Comparison of ENCODE assay signal across 8 mouse cellular contexts in the genomic region with DNA sequence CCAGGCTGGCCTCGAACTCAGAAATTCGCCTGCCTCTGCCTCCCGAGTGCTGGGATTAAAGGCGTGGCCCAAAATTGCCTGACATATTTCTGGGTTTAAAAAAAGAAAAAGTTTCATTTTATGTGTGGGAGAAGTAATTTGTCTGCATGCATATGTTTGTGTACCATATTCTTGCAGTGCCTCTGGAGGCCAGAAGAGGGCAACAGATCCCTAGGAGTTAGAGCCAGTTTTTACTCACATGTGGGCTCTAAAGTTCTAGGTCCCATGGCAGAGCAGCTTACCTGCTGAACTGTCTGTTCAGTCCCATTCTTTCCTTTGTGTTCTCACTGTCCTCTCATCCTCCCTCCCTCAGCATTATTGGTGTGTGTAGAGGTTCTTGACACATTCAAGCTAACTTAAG. TPM values are rescaled to one million over a fixed set of nuclear protein-coding genes. Genes with fewer than 3 reads are reported as not detected.
A peak's percentile ranks its signal among the peaks of the same experiment; 100 is the strongest.
DNase-seq lines count a peak whose midpoint lies in the region; ATAC-seq and TF ChIP-seq lines count a peak whose summit lies in the region.

No protein-coding gene starts in this region.

- no peak for ATAC-seq in kidney, embryonic 14.5 days (ENCODE audit: low FRiP score, low TSS enrichment)

- peak; percentile 67 for TF ChIP-seq CTCF in E14TG2a.4 (conservative IDR thresholded peaks at IDR 0.05; ENCODE audit: low read length)

- no peak overlapping the region for H3K4me2 ChIP-seq in kidney, embryonic 14.5 days (replicated peaks; ENCODE audit: low read depth, low read length)

- intact Hi-C loops in heart, postnatal 36 days (cut with DNase I), result no loop called here

- H3K27ac ChIP-seq in kidney, embryonic 14.5 days (ENCODE audit: low read depth, low read length), result no peak overlapping the region

- H3K9me3 ChIP-seq in kidney, embryonic 14.5 days (ENCODE audit: control insufficient read depth, low read length), result no peaks in the 10 kb centered on the region
- H3K9me3 ChIP-seq in E14TG2a.4 (ENCODE audit: low read length), result no peaks in the 10 kb centered on the region

- no peak overlapping the region for H3K9ac ChIP-seq in kidney, embryonic 14.5 days (ENCODE audit: low read depth, low read length)

- no peaks in the 10 kb centered on the region for H3K27me3 ChIP-seq in kidney, embryonic 14.5 days (ENCODE audit: control insufficient read depth, insufficient read depth, low read length)
- H3K27me3 ChIP-seq in E14TG2a.4 (ENCODE audit: insufficient read depth, low read length), result no peaks in the 10 kb centered on the region

- H3K36me3 ChIP-seq in kidney, embryonic 14.5 days (ENCODE audit: control insufficient read depth, insufficient read depth, low read length), result peaks cover 81% of the 10 kb centered on the region
- peaks cover 90% of the 10 kb centered on the region for H3K36me3 ChIP-seq in E14TG2a.4 (ENCODE audit: insufficient read depth, low read length)

- WGBS in kidney, embryonic 14.5 days, result 93% methylated on average over 4 of the region's 4 CpGs

- DNase-seq in adrenal gland, postnatal 14 days, result peak; percentile 43
- DNase-seq in adrenal gland, postnatal 25 days, result no peak
- DNase-seq in kidney, adult 18-20 months, result peak; percentile 50
- DNase-seq in heart, postnatal 36 days, result peak; percentile 31 to 33
- peak; percentile 12 to 39 for DNase-seq in natural killer cell, adult 2 months (ENCODE audit: low spot score in 2 of 2)
- DNase-seq in urinary bladder, postnatal 25 days (ENCODE audit: low spot score), result no peak

- no peak overlapping the region for H3K4me3 ChIP-seq in kidney, embryonic 14.5 days (ENCODE audit: low read length)
- H3K4me3 ChIP-seq in E14TG2a.4 (replicated peaks; ENCODE audit: low read length), result no peak overlapping the region

- no peaks in the 10 kb centered on the region for H3K4me1 ChIP-seq in kidney, embryonic 14.5 days (ENCODE audit: control insufficient read depth, insufficient read depth, low read length)
- peaks cover 55% of the 10 kb centered on the region for H3K4me1 ChIP-seq in E14TG2a.4 (replicated peaks; ENCODE audit: low read depth, low read length)

RNA-seq across cellular contexts. Expression of a gene that starts 24.0 kb away (rescaled TPM):
- total RNA-seq in adrenal gland, postnatal 14 days (2021), result 56.1 and 59.3 TPM in 2 replicates
- 73.2 and 77.1 TPM in 2 replicates for total RNA-seq in adrenal gland, postnatal 25 days (2021)
- polyA plus RNA-seq in kidney, embryonic 14.5 days (2014; fragmentation: Nextera tagmentation; extraction: Ambion mirVana), result 87.8 and 108 TPM in 2 replicates
- 10 to 100 TPM; 14.3 to 15.3 TPM for total RNA-seq in heart, postnatal 36 days (2021)

RNA-seq across cellular contexts. Expression of a gene that starts 32.7 kb away (rescaled TPM):
- total RNA-seq in adrenal gland, postnatal 14 days (2021), result 97.7 and 98.1 TPM in 2 replicates
- 97.5 and 119 TPM in 2 replicates for total RNA-seq in adrenal gland, postnatal 25 days (2021)
- 27.9 and 40.4 TPM in 2 replicates for polyA plus RNA-seq in kidney, embryonic 14.5 days (2014; fragmentation: Nextera tagmentation; extraction: Ambion mirVana)
- 100 to 1,000 TPM; 128 to 142 TPM for total RNA-seq in heart, postnatal 36 days (2021)

Comparison
In these comparisons a context has a peak if more than half of its experiments do, and no peak if none do; other contexts are left out.
1. DNase-seq: peak in adrenal gland, postnatal 14 days (single experiment), kidney, adult 18-20 months (single experiment), heart, postnatal 36 days (2 of 2) and natural killer cell, adult 2 months (2 of 2); none in adrenal gland, postnatal 25 days (single experiment) and urinary bladder, postnatal 25 days (single experiment).